Mouse (Mus musculus): ENCODE data around the gene Rbm38. TPM values are rescaled to one million over a fixed set of nuclear protein-coding genes. Genes with fewer than 3 reads are reported as not detected.

Gene Rbm38
- total RNA-seq, 2 experiments from 2014 or later = 3.0 to 3.6 TPM

GRCm38 (mm10) chr2:173010220-173010717, 10.0 kb upstream of the Rbm38 start:
- intact Hi-C loops (cut with DNase I) = no loop called here
- no peak for DNase-seq (ENCODE audit: low spot score in 2 of 2)

GRCm38 (mm10) chr2:173011440-173011839, 8.9 kb upstream of the Rbm38 start:
- intact Hi-C loops (cut with DNase I) = no loop called here
- DNase-seq (ENCODE audit: low spot score in 2 of 2) = no peak

- intact Hi-C loops (cut with DNase I) = no loop called here
Measured at GRCm38 (mm10) chr2:173014741-173015287, 5.5 kb upstream of the Rbm38 start.

GRCm38 (mm10) chr2:173017940-173018339, 2.4 kb upstream of the Rbm38 start:
- intact Hi-C loops (cut with DNase I) = no loop called here
- no peak for DNase-seq (ENCODE audit: low spot score in 2 of 2)

More at GRCm38 (mm10) chr2:173014741-173015287, 5.5 kb upstream of the Rbm38 start:
- DNase-seq (ENCODE audit: low spot score in 2 of 2) = no peak

GRCm38 (mm10) chr2:173018618-173019017, 1.7 kb upstream of the Rbm38 start:
- intact Hi-C loops (cut with DNase I) = no loop called here
- DNase-seq (ENCODE audit: low spot score in 2 of 2) = no peak

- DNase-seq (ENCODE audit: low spot score in 2 of 2) = no peak
- intact Hi-C loops (cut with DNase I) = no loop called here
Measured at GRCm38 (mm10) chr2:173019322-173019721, 976 bp upstream of the Rbm38 start.

GRCm38 (mm10) chr2:173019790-173020189, 508 bp upstream of the Rbm38 start:
- intact Hi-C loops (cut with DNase I) = loop anchor here (10.0 kb wide), 1 partner anchor 65 kb away; no protein-coding TSS in a partner anchor
- DNase-seq (ENCODE audit: low spot score in 2 of 2) = peak; percentile 75 to 77

- intact Hi-C loops (cut with DNase I) = loop anchor here (10.0 kb wide), 1 partner anchor 63 kb away; no protein-coding TSS in a partner anchor
Measured at GRCm38 (mm10) chr2:173021633-173022055, 1.3 kb downstream of the Rbm38 start.

GRCm38 (mm10) chr2:173022056-173022681, 1.9 kb downstream of the Rbm38 start:
- intact Hi-C loops (cut with DNase I) = loop anchor here (10.0 kb wide), 1 partner anchor 63 kb away; no protein-coding TSS in a partner anchor
- no peak for DNase-seq (ENCODE audit: low spot score in 2 of 2)

More at GRCm38 (mm10) chr2:173021633-173022055, 1.3 kb downstream of the Rbm38 start:
- peak; percentile 88 to 91 for DNase-seq (ENCODE audit: low spot score in 2 of 2)

GRCm38 (mm10) chr2:173022813-173023212, 2.5 kb downstream of the Rbm38 start:
- DNase-seq (ENCODE audit: low spot score in 2 of 2) = no peak
- intact Hi-C loops (cut with DNase I) = loop anchor here (10.0 kb wide), 1 partner anchor 62 kb away; no protein-coding TSS in a partner anchor

GRCm38 (mm10) chr2:173023371-173023851, 3.1 kb downstream of the Rbm38 start:
- intact Hi-C loops (cut with DNase I) = loop anchor here (10.0 kb wide), 1 partner anchor 61 kb away; no protein-coding TSS in a partner anchor
- DNase-seq (ENCODE audit: low spot score in 2 of 2) = no peak

GRCm38 (mm10) chr2:173023966-173024365, 3.7 kb downstream of the Rbm38 start:
- DNase-seq (ENCODE audit: low spot score in 2 of 2) = no peak
- intact Hi-C loops (cut with DNase I) = loop anchor here (10.0 kb wide), 1 partner anchor 61 kb away; no protein-coding TSS in a partner anchor

- intact Hi-C loops (cut with DNase I) = loop anchor here (10.0 kb wide), 1 partner anchor 60 kb away; no protein-coding TSS in a partner anchor
- no peak for DNase-seq (ENCODE audit: low spot score in 2 of 2)
Measured at GRCm38 (mm10) chr2:173024392-173024791, 4.1 kb downstream of the Rbm38 start.

GRCm38 (mm10) chr2:173024938-173025337, 4.6 kb downstream of the Rbm38 start:
- no peak for DNase-seq (ENCODE audit: low spot score in 2 of 2)
- intact Hi-C loops (cut with DNase I) = loop anchor here (10.0 kb wide), 1 partner anchor 60 kb away; no protein-coding TSS in a partner anchor

- intact Hi-C loops (cut with DNase I) = loop anchor here (10.0 kb wide), 1 partner anchor 59 kb away; no protein-coding TSS in a partner anchor
- no peak for DNase-seq (ENCODE audit: low spot score in 2 of 2)
Measured at GRCm38 (mm10) chr2:173026286-173026685, 6.0 kb downstream of the Rbm38 start.

- DNase-seq (ENCODE audit: low spot score in 2 of 2) = no peak
- intact Hi-C loops (cut with DNase I) = loop anchor here (10.0 kb wide), 1 partner anchor 58 kb away; no protein-coding TSS in a partner anchor
Measured at GRCm38 (mm10) chr2:173026688-173027131, 6.4 kb downstream of the Rbm38 start.

- no peak for DNase-seq (ENCODE audit: low spot score in 2 of 2)
- intact Hi-C loops (cut with DNase I) = loop anchor here (10.0 kb wide), 1 partner anchor 58 kb away; no protein-coding TSS in a partner anchor
Measured at GRCm38 (mm10) chr2:173027169-173027823, 7.0 kb downstream of the Rbm38 start.

GRCm38 (mm10) chr2:173027824-173028495, 7.7 kb downstream of the Rbm38 start:
- DNase-seq (ENCODE audit: low spot score in 2 of 2) = no peak
- intact Hi-C loops (cut with DNase I) = loop anchor here (10.0 kb wide), 1 partner anchor 57 kb away; no protein-coding TSS in a partner anchor

- no peak for DNase-seq (ENCODE audit: low spot score in 2 of 2)
- intact Hi-C loops (cut with DNase I) = loop anchor here (10.0 kb wide), 1 partner anchor 56 kb away; no protein-coding TSS in a partner anchor
Measured at GRCm38 (mm10) chr2:173028508-173029031, 8.3 kb downstream of the Rbm38 start.
